Mouse (Mus musculus) cerebellum, postnatal 14 days (tissue): ENCODE data around the gene Ceacam20.
A peak's percentile ranks its signal among the peaks of the same experiment; 100 is the strongest.
"Not testable (repeated sequence)": the region's sequence is repeated elsewhere in the genome, so short reads cannot be mapped to it uniquely, and the experiment has no call there.

Experiments used
- DNase-seq, 2 experiments: peaks; one replicate each; pipeline ENCODE4 v3.0.0; 2021; ENCODE audit warnings: mixed read lengths in 2 of 2

Gene Ceacam20

GRCm38 (mm10) chr7:19964985-19965579 lies at the start of gene Ceacam20:
TSS of gene Ceacam20 (plus strand) at chr7:19965412.
- DNase-seq = no peak

GRCm38 (mm10) chr7:19920166-19920505 lies 45.1 kb upstream of the Ceacam20 start:
- DNase-seq = no peak

GRCm38 (mm10) chr7:19920506-19921261 lies 44.5 kb upstream of the Ceacam20 start, which contains the start of gene Pvr:
TSS of gene Pvr (minus strand) at chr7:19921160.
- peak; percentile 68 to 69 for DNase-seq

- no peak for DNase-seq
Observed at GRCm38 (mm10) chr7:19923354-19923753, 41.9 kb upstream of the Ceacam20 start.

GRCm38 (mm10) chr7:19923797-19924196 lies 41.4 kb upstream of the Ceacam20 start:
- no peak for DNase-seq

GRCm38 (mm10) chr7:19925376-19925775 lies 39.8 kb upstream of the Ceacam20 start:
- DNase-seq = peak; percentile 20 to 33

GRCm38 (mm10) chr7:19926849-19927480 lies 38.2 kb upstream of the Ceacam20 start:
- no peak for DNase-seq

- DNase-seq = no peak
Observed at GRCm38 (mm10) chr7:19928486-19928885, 36.7 kb upstream of the Ceacam20 start.

GRCm38 (mm10) chr7:19930481-19930880 lies 34.7 kb upstream of the Ceacam20 start:
- not testable (repeated sequence) for DNase-seq

- peak in 1 of 2 experiments; percentile 66 for DNase-seq
Observed at GRCm38 (mm10) chr7:19932133-19932876, 32.9 kb upstream of the Ceacam20 start.

GRCm38 (mm10) chr7:19932877-19933809 lies 32.1 kb upstream of the Ceacam20 start:
- DNase-seq = peak; percentile 70 to 82

GRCm38 (mm10) chr7:19935171-19935751 lies 30.0 kb upstream of the Ceacam20 start:
- no peak for DNase-seq

- no peak for DNase-seq
Observed at GRCm38 (mm10) chr7:19935961-19936360, 29.3 kb upstream of the Ceacam20 start.

GRCm38 (mm10) chr7:19937229-19937821 lies 27.9 kb upstream of the Ceacam20 start:
- no peak for DNase-seq

GRCm38 (mm10) chr7:19939555-19940235 lies 25.5 kb upstream of the Ceacam20 start:
- DNase-seq = peak; percentile 50 to 65

- no peak for DNase-seq
Observed at GRCm38 (mm10) chr7:19940256-19940655, 25.0 kb upstream of the Ceacam20 start.

- DNase-seq = no peak
Observed at GRCm38 (mm10) chr7:19944709-19945108, 20.5 kb upstream of the Ceacam20 start.

GRCm38 (mm10) chr7:19945201-19945600 lies 20.0 kb upstream of the Ceacam20 start:
- no peak for DNase-seq

- DNase-seq = no peak
Observed at GRCm38 (mm10) chr7:19945821-19946515, 19.2 kb upstream of the Ceacam20 start.

GRCm38 (mm10) chr7:19948956-19949355 lies 16.3 kb upstream of the Ceacam20 start:
- no peak for DNase-seq
